Mouse (Mus musculus) heart, postnatal 36 days (tissue): Measurements from ENCODE around the gene Lpcat2. TPM values are rescaled to one million over a fixed set of nuclear protein-coding genes. Genes with fewer than 3 reads are reported as not detected.

ENCODE experiments used
- DNase-seq, 2 experiments: peaks; one replicate each; pipeline ENCODE4 v3.0.0; 2021 to 2022
- intact Hi-C: fragments of 180-260 bp; cut with DNase I; formaldehyde crosslinking; loops from one replicate; pipeline ENCODE4 v1.15.1; 2025
- microRNA-seq, 2 experiments: library from miRNA; unstranded; fragments of <30 nt; microRNA quantifications; one replicate each; pipeline ENCODE4 v1.2.0; 2021; ENCODE audit warnings: borderline number of aligned reads in 2 of 2
- total RNA-seq, 2 experiments: library from RNA; stranded (reverse); gene quantifications; 2 replicates each; pipeline ENCODE4 v1.2.3; 2021

The Lpcat2 gene
- total RNA-seq, 2 experiments from 2014 or later, result 1.2 to 1.6 TPM

GRCm38 (mm10) chr8:92903488-92904135, 48.5 kb downstream of the Lpcat2 start:
- no peak for DNase-seq
- intact Hi-C loops, result no loop called here

- DNase-seq, result no peak
- intact Hi-C loops, result no loop called here
Observed at GRCm38 (mm10) chr8:92906553-92906952, 51.4 kb downstream of the Lpcat2 start.

- no peak for DNase-seq
- intact Hi-C loops, result no loop called here
Observed at GRCm38 (mm10) chr8:92908448-92908847, 53.3 kb downstream of the Lpcat2 start.

GRCm38 (mm10) chr8:92911477-92911876, 56.3 kb downstream of the Lpcat2 start:
- intact Hi-C loops, result no loop called here
- no peak for DNase-seq

GRCm38 (mm10) chr8:92913396-92913795, 58.3 kb downstream of the Lpcat2 start:
- intact Hi-C loops, result no loop called here
- DNase-seq, result no peak

- intact Hi-C loops, result no loop called here
- no peak for DNase-seq
Observed at GRCm38 (mm10) chr8:92916082-92916481, 60.9 kb downstream of the Lpcat2 start.

- intact Hi-C loops, result no loop called here
- DNase-seq, result no peak
Observed at GRCm38 (mm10) chr8:92921768-92922167, 66.6 kb downstream of the Lpcat2 start.

GRCm38 (mm10) chr8:92928986-92929385, 73.8 kb downstream of the Lpcat2 start:
- intact Hi-C loops, result no loop called here
- DNase-seq, result no peak

- intact Hi-C loops, result no loop called here
Observed at GRCm38 (mm10) chr8:92938056-92938455, 82.9 kb downstream of the Lpcat2 start.

GRCm38 (mm10) chr8:92949071-92949470, 93.9 kb downstream of the Lpcat2 start:
- intact Hi-C loops, result no loop called here
- no peak for DNase-seq

More at GRCm38 (mm10) chr8:92938056-92938455, 82.9 kb downstream of the Lpcat2 start:
- no peak for DNase-seq

GRCm38 (mm10) chr8:92950639-92951371, 95.7 kb downstream of the Lpcat2 start:
- no peak for DNase-seq
- intact Hi-C loops, result no loop called here

GRCm38 (mm10) chr8:92954044-92954443, 98.9 kb downstream of the Lpcat2 start:
- intact Hi-C loops, result no loop called here
- DNase-seq, result no peak

GRCm38 (mm10) chr8:92959779-92960178, 104.6 kb downstream of the Lpcat2 start, which contains the start of gene Slc6a2:
Slc6a2 (plus strand) TSS chr8:92960079.
- no peak for DNase-seq
- intact Hi-C loops, result no loop called here

GRCm38 (mm10) chr8:92960451-92960911, 105.3 kb downstream of the Lpcat2 start:
- no peak for DNase-seq
- intact Hi-C loops, result no loop called here

- intact Hi-C loops, result no loop called here
Observed at GRCm38 (mm10) chr8:92961088-92961487, 105.9 kb downstream of the Lpcat2 start.

GRCm38 (mm10) chr8:92964556-92964955, 109.4 kb downstream of the Lpcat2 start:
- intact Hi-C loops, result no loop called here
- no peak for DNase-seq

More at GRCm38 (mm10) chr8:92961088-92961487, 105.9 kb downstream of the Lpcat2 start:
- no peak for DNase-seq

Small RNA genes lying within 50 kb of the gene (microRNA-seq; reads per million reads assigned to microRNA genes)
- 0 reads per million in 2 experiments for gene Gm22151

Other genes starting within 250 kb of the Lpcat2 start
- not detected for gene Irx6, start 181.1 kb upstream of the Lpcat2 start, total RNA-seq
- gene Mmp2, start 28.0 kb upstream of the Lpcat2 start, total RNA-seq, result 10 to 100 TPM; 86.1 to 91.7 TPM
- not detected for gene Capns2, start 46.1 kb downstream of the Lpcat2 start, total RNA-seq
- gene Slc6a2, start 104.7 kb downstream of the Lpcat2 start, total RNA-seq, result under 1 TPM; 0.05 to 0.11 TPM
- gene Ces1a, start 192.9 kb downstream of the Lpcat2 start, total RNA-seq, result under 1 TPM in 1 of 2 experiments, not detected in 1; 0.44 TPM
- gene Ces1b, start 224.7 kb downstream of the Lpcat2 start, total RNA-seq, result not detected